In the genomic region with DNA sequence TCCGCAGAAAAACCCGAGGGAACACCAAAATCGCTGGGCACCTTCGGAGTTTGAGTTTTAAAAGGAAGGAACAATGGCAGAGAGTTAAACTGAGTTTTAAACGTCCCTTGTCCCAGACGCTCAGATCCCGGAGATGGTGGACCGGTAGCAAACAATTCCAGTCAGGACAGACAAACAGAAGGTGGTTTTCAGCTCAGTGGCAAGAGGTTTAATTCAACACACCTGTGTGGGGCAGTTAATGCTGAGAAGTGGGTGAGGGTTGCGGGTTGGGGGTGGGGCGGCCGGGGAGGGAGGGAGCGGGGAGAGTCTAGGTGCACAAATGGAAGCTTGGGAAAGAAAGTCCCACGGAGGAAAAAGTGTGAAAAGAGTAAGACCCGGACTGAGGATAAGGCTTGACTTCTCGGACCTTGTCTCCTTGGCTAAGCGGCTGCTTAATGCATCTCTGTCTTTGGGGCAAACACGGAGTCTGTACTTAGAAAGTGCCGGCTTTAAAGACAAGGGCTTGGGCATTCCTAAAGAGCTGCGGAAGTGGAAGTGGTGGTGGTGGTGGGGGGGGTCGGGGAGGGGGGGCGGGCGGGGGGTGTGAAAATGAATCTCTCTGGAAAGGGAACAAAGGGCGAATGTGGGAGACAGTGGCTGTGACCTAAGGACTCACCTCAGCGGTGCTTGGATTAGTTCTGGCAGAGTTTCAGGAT, we compare ENCODE assay signal across 9 mouse cellular contexts. TPM values are rescaled to one million over a fixed set of nuclear protein-coding genes. Genes with fewer than 3 reads are reported as not detected.
DNase-seq lines count a peak whose midpoint lies in the region; ATAC-seq lines count a peak whose summit lies in the region.
"Had no signal": no experiment of that assay in that cellular context is flagged by ENCODE, and none has a peak within 500 bp of the region (broad histone marks: within the 10 kb centered on the region; RNA-seq: fewer than 3 reads in every experiment).

No protein-coding gene starts in this region.

- H3K9ac ChIP-seq in lung, embryonic 15.5 days: peak overlapping the region; percentile 37
- peak overlapping the region; percentile 54; the same call in 1 of the 2 replicates for H3K9ac ChIP-seq in forebrain, embryonic 13.5 days
- H3K9ac ChIP-seq in liver, embryonic 12.5 days: peak overlapping the region; percentile 66
- H3K9ac ChIP-seq in stomach, embryonic 14.5 days (replicated peaks; ENCODE audit: low read depth, low read length): no peak overlapping the region

- ATAC-seq in lung, embryonic 15.5 days (ENCODE audit: borderline replicate concordance, extremely low read depth, low FRiP score, low TSS enrichment): no peak
- peak; percentile 54 for ATAC-seq in forebrain, embryonic 13.5 days
- ATAC-seq in liver, embryonic 12.5 days: no peak
- ATAC-seq in stomach, embryonic 14.5 days (ENCODE audit: insufficient number of reproducible peaks, insufficient read depth, low FRiP score, low read depth): no peak

- peak overlapping the region; percentile 83 for H3K4me2 ChIP-seq in lung, embryonic 15.5 days
- H3K4me2 ChIP-seq in forebrain, embryonic 13.5 days: peak overlapping the region; percentile 73
- H3K4me2 ChIP-seq in liver, embryonic 12.5 days: peak overlapping the region; percentile 74
- H3K4me2 ChIP-seq in stomach, embryonic 14.5 days (replicated peaks; ENCODE audit: low read depth, low read length): peak overlapping the region; percentile 68

- H3K9me3 ChIP-seq in lung, embryonic 15.5 days: no peaks in the 10 kb centered on the region
- H3K9me3 ChIP-seq in forebrain, embryonic 13.5 days (replicated peaks): no peaks in the 10 kb centered on the region
- no peaks in the 10 kb centered on the region for H3K9me3 ChIP-seq in liver, embryonic 12.5 days (replicated peaks)
- H3K9me3 ChIP-seq in stomach, embryonic 14.5 days (ENCODE audit: control insufficient read depth, low read depth, low read length): no peaks in the 10 kb centered on the region

- WGBS in lung, embryonic 15.5 days: under 1% methylated on average over 24 of the region's 24 CpGs
- WGBS in forebrain, embryonic 13.5 days: 1% methylated on average over 23 of the region's 24 CpGs
- WGBS in liver, embryonic 12.5 days (ENCODE audit: insufficient replicate concordance): 3% methylated on average over 21 of the region's 24 CpGs
- WGBS in stomach, embryonic 14.5 days: under 1% methylated on average over 24 of the region's 24 CpGs

- H3K4me3 ChIP-seq in lung, embryonic 15.5 days: peak overlapping the region; percentile 42
- H3K4me3 ChIP-seq in forebrain, embryonic 13.5 days: peak overlapping the region; percentile 37
- peak overlapping the region; percentile 49 for H3K4me3 ChIP-seq in liver, embryonic 12.5 days
- peak overlapping the region; percentile 32 for H3K4me3 ChIP-seq in stomach, embryonic 14.5 days (ENCODE audit: low read depth, low read length)

- peaks cover 23% of the 10 kb centered on the region for H3K4me1 ChIP-seq in lung, embryonic 15.5 days
- H3K4me1 ChIP-seq in forebrain, embryonic 13.5 days: peaks cover 9% of the 10 kb centered on the region
- peaks cover 52% of the 10 kb centered on the region for H3K4me1 ChIP-seq in liver, embryonic 12.5 days
- H3K4me1 ChIP-seq in stomach, embryonic 14.5 days (ENCODE audit: control insufficient read depth, insufficient read depth, low read length): 0 out of 2 replicates have a peak, but pooled peaks cover 2% of the 10 kb centered on the region

- DNase-seq in lung, postnatal 25 days (ENCODE audit: low spot score): no peak
- DNase-seq in Muller cell, postnatal 12 days (ENCODE audit: inconsistent ontology term): no peak
- DNase-seq in urinary bladder, postnatal 36 days (ENCODE audit: low spot score in 2 of 2): no peak
- no peak for DNase-seq in yolk sac, embryonic 10.5 days (ENCODE audit: low spot score)
- DNase-seq: thymus, postnatal 25 days had no signal

- H3K27ac ChIP-seq in lung, embryonic 15.5 days: no peak overlapping the region
- H3K27ac ChIP-seq in forebrain, embryonic 13.5 days: no peak overlapping the region
- no peak overlapping the region for H3K27ac ChIP-seq in liver, embryonic 12.5 days
- H3K27ac ChIP-seq in stomach, embryonic 14.5 days (ENCODE audit: low read length): no peak overlapping the region

- no peaks in the 10 kb centered on the region for H3K36me3 ChIP-seq in lung, embryonic 15.5 days
- H3K36me3 ChIP-seq in forebrain, embryonic 13.5 days (ENCODE audit: poor library complexity, severe bottlenecking): no peaks in the 10 kb centered on the region
- no peaks in the 10 kb centered on the region for H3K36me3 ChIP-seq in liver, embryonic 12.5 days
- no peaks in the 10 kb centered on the region for H3K36me3 ChIP-seq in stomach, embryonic 14.5 days (ENCODE audit: control insufficient read depth, insufficient read depth, low read length)

- no peaks in the 10 kb centered on the region for H3K27me3 ChIP-seq in lung, embryonic 15.5 days
- 0 out of 2 replicates have a peak, but pooled peaks cover 8% of the 10 kb centered on the region for H3K27me3 ChIP-seq in forebrain, embryonic 13.5 days
- H3K27me3 ChIP-seq in liver, embryonic 12.5 days (replicated peaks): peaks cover 31% of the 10 kb centered on the region
- no peaks in the 10 kb centered on the region for H3K27me3 ChIP-seq in stomach, embryonic 14.5 days (ENCODE audit: control insufficient read depth, insufficient read depth, low read length)

RNA-seq across cellular contexts. Expression of a gene that starts 10.2 kb away (rescaled TPM):
- 0.81 and 0.89 TPM in 2 replicates for polyA plus RNA-seq in lung, embryonic 15.5 days (2015; fragmentation: Nextera tagmentation; extraction: Ambion mirVana)
- polyA plus RNA-seq in forebrain, embryonic 13.5 days (2015; fragmentation: Nextera tagmentation; extraction: Ambion mirVana): 0.97 and 1.2 TPM in 2 replicates
- 0.92 and 1.0 TPM in 2 replicates for polyA plus RNA-seq in liver, embryonic 12.5 days (2016; fragmentation: Nextera tagmentation; extraction: Ambion mirVana)
- polyA plus RNA-seq in stomach, embryonic 14.5 days (2014; fragmentation: Nextera tagmentation; extraction: Ambion mirVana): 2.1 and 2.8 TPM in 2 replicates

RNA-seq across cellular contexts. Expression of a gene that starts 12.4 kb away (rescaled TPM):
- polyA plus RNA-seq in lung, embryonic 15.5 days (2015; fragmentation: Nextera tagmentation; extraction: Ambion mirVana): 0.13 and 0.19 TPM in 2 replicates
- polyA plus RNA-seq in forebrain, embryonic 13.5 days (2015; fragmentation: Nextera tagmentation; extraction: Ambion mirVana): 0.13 TPM in 2 replicates
- 0.07 TPM in 1 of 2 replicates, not detected in the other for polyA plus RNA-seq in liver, embryonic 12.5 days (2016; fragmentation: Nextera tagmentation; extraction: Ambion mirVana)
- polyA plus RNA-seq in stomach, embryonic 14.5 days (2014; fragmentation: Nextera tagmentation; extraction: Ambion mirVana): 1.6 and 3.3 TPM in 2 replicates

RNA-seq across cellular contexts. Expression of a gene that starts 14.1 kb away (rescaled TPM):
- polyA plus RNA-seq in lung, embryonic 15.5 days (2015; fragmentation: Nextera tagmentation; extraction: Ambion mirVana): 121 and 124 TPM in 2 replicates
- 125 and 140 TPM in 2 replicates for polyA plus RNA-seq in forebrain, embryonic 13.5 days (2015; fragmentation: Nextera tagmentation; extraction: Ambion mirVana)
- polyA plus RNA-seq in liver, embryonic 12.5 days (2016; fragmentation: Nextera tagmentation; extraction: Ambion mirVana): 196 and 207 TPM in 2 replicates
- polyA plus RNA-seq in stomach, embryonic 14.5 days (2014; fragmentation: Nextera tagmentation; extraction: Ambion mirVana): 130 and 144 TPM in 2 replicates

RNA-seq across cellular contexts. Expression of a gene that starts 33.4 kb away (rescaled TPM):
- 2.0 and 2.1 TPM in 2 replicates for polyA plus RNA-seq in lung, embryonic 15.5 days (2015; fragmentation: Nextera tagmentation; extraction: Ambion mirVana)
- polyA plus RNA-seq in forebrain, embryonic 13.5 days (2015; fragmentation: Nextera tagmentation; extraction: Ambion mirVana): 0.85 and 1.9 TPM in 2 replicates
- 1.2 and 1.3 TPM in 2 replicates for polyA plus RNA-seq in liver, embryonic 12.5 days (2016; fragmentation: Nextera tagmentation; extraction: Ambion mirVana)
- polyA plus RNA-seq in stomach, embryonic 14.5 days (2014; fragmentation: Nextera tagmentation; extraction: Ambion mirVana): 1.7 and 2.5 TPM in 2 replicates

RNA-seq across cellular contexts. Expression of a gene that starts 34.1 kb away (rescaled TPM):
- polyA plus RNA-seq in lung, embryonic 15.5 days (2015; fragmentation: Nextera tagmentation; extraction: Ambion mirVana): 97.8 and 101 TPM in 2 replicates
- 94.5 and 98.8 TPM in 2 replicates for polyA plus RNA-seq in forebrain, embryonic 13.5 days (2015; fragmentation: Nextera tagmentation; extraction: Ambion mirVana)
- polyA plus RNA-seq in liver, embryonic 12.5 days (2016; fragmentation: Nextera tagmentation; extraction: Ambion mirVana): 95.0 and 97.3 TPM in 2 replicates
- 103 and 109 TPM in 2 replicates for polyA plus RNA-seq in stomach, embryonic 14.5 days (2014; fragmentation: Nextera tagmentation; extraction: Ambion mirVana)
